8 mouse cellular contexts compared by ENCODE assay signal in the genomic region with DNA sequence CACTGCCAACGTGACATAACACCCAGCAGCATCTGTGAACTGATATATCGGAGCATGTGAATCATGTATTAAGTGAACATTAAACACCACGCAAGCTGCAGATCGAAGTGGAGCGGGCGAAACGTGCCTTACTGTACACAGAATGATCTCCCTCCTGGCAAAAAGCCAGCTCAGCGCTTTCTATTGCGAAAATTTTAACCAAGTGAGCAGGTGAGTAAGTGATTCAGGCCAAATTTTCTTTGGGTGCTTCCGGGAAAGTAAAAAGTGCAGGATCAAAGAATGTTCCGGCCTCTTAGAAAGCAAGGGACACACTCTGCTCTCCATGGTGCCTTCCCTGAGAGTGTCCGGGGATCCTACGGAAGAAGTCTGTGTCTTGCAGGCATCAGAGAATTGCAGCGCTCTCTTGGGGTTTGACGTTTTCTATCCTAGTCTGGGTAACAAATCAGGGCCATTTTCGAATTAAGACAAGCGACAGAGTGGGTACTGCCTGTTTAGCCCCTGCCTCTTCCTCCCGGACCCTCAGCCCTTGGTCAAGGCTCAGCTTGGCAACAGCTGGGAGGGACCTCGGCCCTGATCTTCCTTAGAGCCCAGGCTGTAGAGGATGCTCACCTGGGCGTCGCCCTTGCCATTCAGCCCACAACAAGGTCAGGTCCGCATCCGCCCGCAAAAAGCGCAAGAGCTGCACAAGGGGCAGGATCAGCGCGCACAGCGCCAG. TPM values are rescaled to one million over a fixed set of nuclear protein-coding genes. Genes with fewer than 3 reads are reported as not detected.
DNase-seq lines count a peak whose midpoint lies in the region; ATAC-seq and TF ChIP-seq lines count a peak whose summit lies in the region.

No protein-coding gene starts in this region.

- peak overlapping the region; percentile 64 for H3K9ac ChIP-seq in embryonic facial prominence, embryonic 11.5 days (replicated peaks; ENCODE audit: low read length)
- H3K9ac ChIP-seq in heart, postnatal 0 days (replicated peaks; ENCODE audit: low read depth, low read length): peak overlapping the region; percentile 67
- H3K9ac ChIP-seq in lung, embryonic 16.5 days (ENCODE audit: low read length): peak overlapping the region; percentile 78

- peak overlapping the region; percentile 89 for H3K4me2 ChIP-seq in embryonic facial prominence, embryonic 11.5 days (ENCODE audit: low read depth, low read length)
- H3K4me2 ChIP-seq in heart, postnatal 0 days (ENCODE audit: low read depth, low read length): peak overlapping the region; percentile 81
- H3K4me2 ChIP-seq in lung, embryonic 16.5 days (ENCODE audit: low read depth, low read length): peak overlapping the region; percentile 87

- no peak for DNase-seq in frontal cortex, postnatal 36 days (ENCODE audit: low spot score in 2 of 2)
- peak; percentile 55 to 84 for DNase-seq in adrenal gland, adult (ENCODE audit: inconsistent age in 2 of 2, low spot score in 1 of 2)
- DNase-seq in embryonic facial prominence, embryonic 11.5 days (ENCODE audit: low spot score): peak; percentile 13
- no peak for DNase-seq in heart, postnatal 0 days (ENCODE audit: low spot score)
- peak; percentile 38 to 53 for DNase-seq in kidney, postnatal 25 days
- DNase-seq in right cerebral cortex, postnatal 10 days (ENCODE audit: low spot score in 2 of 2): peak; percentile 44 to 53

- no peak overlapping the region for H3K27ac ChIP-seq in embryonic facial prominence, embryonic 11.5 days (replicated peaks; ENCODE audit: low read depth, low read length)
- H3K27ac ChIP-seq in heart, postnatal 0 days (ENCODE audit: low read depth): peak overlapping the region; percentile 92
- H3K27ac ChIP-seq in lung, embryonic 16.5 days (ENCODE audit: low read length): peak overlapping the region; percentile 97

- no peaks in the 10 kb centered on the region for H3K9me3 ChIP-seq in embryonic facial prominence, embryonic 11.5 days (replicated peaks; ENCODE audit: control insufficient read depth, low read length)
- H3K9me3 ChIP-seq in heart, postnatal 0 days (replicated peaks; ENCODE audit: control insufficient read depth, low read length): peaks cover 3% of the 10 kb centered on the region; the same call in 1 of the 2 replicates
- H3K9me3 ChIP-seq in lung, embryonic 16.5 days (ENCODE audit: control insufficient read depth, low read length): no peaks in the 10 kb centered on the region

- H3K36me3 ChIP-seq in embryonic facial prominence, embryonic 11.5 days (replicated peaks; ENCODE audit: control insufficient read depth, insufficient read depth, low read depth, low read length): no peaks in the 10 kb centered on the region
- H3K36me3 ChIP-seq in heart, postnatal 0 days (replicated peaks; ENCODE audit: control insufficient read depth, insufficient read depth, low read length): no peaks in the 10 kb centered on the region
- H3K36me3 ChIP-seq in lung, embryonic 16.5 days (ENCODE audit: control insufficient read depth, insufficient read depth, low read length): no peaks in the 10 kb centered on the region

- WGBS in embryonic facial prominence, embryonic 11.5 days: 12% methylated on average over 28 of the region's 28 CpGs
- WGBS in heart, postnatal 0 days: 2% methylated on average over 28 of the region's 28 CpGs
- 2% methylated on average over 27 of the region's 28 CpGs for WGBS in lung, embryonic 16.5 days

- peak overlapping the region; percentile 55 for H3K4me3 ChIP-seq in embryonic facial prominence, embryonic 11.5 days (ENCODE audit: low read depth, low read length)
- H3K4me3 ChIP-seq in heart, postnatal 0 days (ENCODE audit: low read depth, low read length): peak overlapping the region; percentile 70
- peak overlapping the region; percentile 71 for H3K4me3 ChIP-seq in lung, embryonic 16.5 days (ENCODE audit: low read length)

- no peak for TF ChIP-seq EP300 in heart, postnatal 0 days (IDR thresholded peaks at IDR 0.05; ENCODE audit: low read depth)

- ATAC-seq in frontal cortex, adult (ENCODE audit: low TSS enrichment): peak; percentile 83
- ATAC-seq in embryonic facial prominence, embryonic 11.5 days (replicated peaks; ENCODE audit: insufficient number of reproducible peaks, low FRiP score, low TSS enrichment, low read depth): no peak; the same call in 1 of the 2 replicates
- ATAC-seq in heart, postnatal 0 days (ENCODE audit: insufficient read depth, low read depth): peak; percentile 17
- peak; percentile 28 for ATAC-seq in lung, embryonic 16.5 days (ENCODE audit: low read depth)

- no peaks in the 10 kb centered on the region for H3K4me1 ChIP-seq in embryonic facial prominence, embryonic 11.5 days (ENCODE audit: control insufficient read depth, insufficient read depth, low read length)
- H3K4me1 ChIP-seq in heart, postnatal 0 days (ENCODE audit: control insufficient read depth, insufficient read depth): peaks cover 17% of the 10 kb centered on the region
- peaks cover 10% of the 10 kb centered on the region for H3K4me1 ChIP-seq in lung, embryonic 16.5 days (replicated peaks; ENCODE audit: control insufficient read depth, insufficient read depth, low read length)

- no peaks in the 10 kb centered on the region for H3K27me3 ChIP-seq in embryonic facial prominence, embryonic 11.5 days (ENCODE audit: control insufficient read depth, insufficient read depth, low read length)
- H3K27me3 ChIP-seq in heart, postnatal 0 days (ENCODE audit: control insufficient read depth, insufficient read depth, low read length): no peaks in the 10 kb centered on the region
- H3K27me3 ChIP-seq in lung, embryonic 16.5 days (ENCODE audit: control insufficient read depth, insufficient read depth, low read depth, low read length): no peaks in the 10 kb centered on the region

- no peak for TF ChIP-seq CTCF in heart, postnatal 0 days (IDR thresholded peaks at IDR 0.05; ENCODE audit: low read depth)

RNA-seq across cellular contexts. Expression of gene Dhrs7, which starts 0.5 kb away (rescaled TPM):
- polyA plus RNA-seq in embryonic facial prominence, embryonic 11.5 days (2014; fragmentation: Nextera tagmentation; extraction: Ambion mirVana): 10.2 and 12.1 TPM in 2 replicates
- total RNA-seq in heart, postnatal 0 days (2014; rRNA removed; ENCODE audit: low replicate concordance): 65.9 and 91.6 TPM in 2 replicates
- polyA plus RNA-seq in heart, postnatal 0 days (2015; fragmentation: Nextera tagmentation; extraction: Ambion mirVana): 217 and 227 TPM in 2 replicates
- polyA plus RNA-seq in lung, embryonic 16.5 days (2015; fragmentation: Nextera tagmentation; extraction: Ambion mirVana): 83.8 and 92.1 TPM in 2 replicates

RNA-seq across cellular contexts. Expression of gene Gm4756, which starts 14.7 kb away (rescaled TPM):
- not detected in 2 replicates for polyA plus RNA-seq in embryonic facial prominence, embryonic 11.5 days (2014; fragmentation: Nextera tagmentation; extraction: Ambion mirVana)
- total RNA-seq in heart, postnatal 0 days (2014; rRNA removed; ENCODE audit: low replicate concordance): not detected in 2 replicates
- not detected in 2 replicates for polyA plus RNA-seq in heart, postnatal 0 days (2015; fragmentation: Nextera tagmentation; extraction: Ambion mirVana)
- polyA plus RNA-seq in lung, embryonic 16.5 days (2015; fragmentation: Nextera tagmentation; extraction: Ambion mirVana): not detected in 2 replicates

Comparison
In these comparisons a context has a peak if more than half of its experiments do, and no peak if none do; other contexts are left out.
1. DNase-seq: peak in adrenal gland, adult (2 of 2), embryonic facial prominence, embryonic 11.5 days (single experiment), kidney, postnatal 25 days (2 of 2) and right cerebral cortex, postnatal 10 days (2 of 2); none in frontal cortex, postnatal 36 days (0 of 2) and heart, postnatal 0 days (single experiment).
2. Peak in every context shown above with its lines, with median percentiles within 50 percentile points of each other: H3K4me2 ChIP-seq, H3K4me3 ChIP-seq and H3K9ac ChIP-seq.